Mouse (Mus musculus) heart, adult 2 months (tissue): Measurements from ENCODE around the gene Cntnap1. TPM values are rescaled to one million over a fixed set of nuclear protein-coding genes. Genes with fewer than 3 reads are reported as not detected.
A peak's percentile ranks its signal among the peaks of the same experiment; 100 is the strongest.

Experiments
- DNase-seq, 2 experiments: peaks; one replicate each; pipeline ENCODE4 v3.0.0; 2021
- H3K27ac ChIP-seq: fragments of 200-600 bp; 2 replicates; pipeline ENCODE4 v1.8.1; 2022
- H3K27me3 ChIP-seq: fragments of 200-500 bp; 2 replicates; pipeline ENCODE4 v1.6.1; 2012; ENCODE audit warnings: mild to moderate bottlenecking, low read length, inconsistent platforms, mixed read lengths; ENCODE audit not compliant: control insufficient read depth, insufficient read depth
- H3K36me3 ChIP-seq: fragments of 200-500 bp; 2 replicates; pipeline ENCODE4 v1.6.1; 2012; ENCODE audit warnings: low read length, inconsistent platforms; ENCODE audit not compliant: control insufficient read depth, insufficient read depth
- H3K4me1 ChIP-seq: fragments of 200-500 bp; 2 replicates; pipeline ENCODE4 v1.6.1; 2011; ENCODE audit warnings: low read length; ENCODE audit not compliant: control insufficient read depth, insufficient read depth
- H3K4me3 ChIP-seq: fragments of 200-600 bp; 2 replicates; pipeline ENCODE4 v1.8.1; 2022
- H3K79me2 ChIP-seq: fragments of 200-500 bp; replicated peaks from 2 replicates; pipeline ENCODE4 v1.6.1; 2012; ENCODE audit warnings: mild to moderate bottlenecking, inconsistent platforms, low read length, moderate library complexity, mixed read lengths; ENCODE audit not compliant: control insufficient read depth, insufficient read depth
- H3K9ac ChIP-seq: fragments of 200-500 bp; 2 replicates; pipeline ENCODE4 v1.6.1; 2012; ENCODE audit warnings: low read depth, mild to moderate bottlenecking, control low read depth, inconsistent platforms, low read length, mixed read lengths
- CTCF ChIP-seq: fragments of 200-600 bp; IDR thresholded peaks from 2 replicates; pipeline ENCODE4 v1.8.1; 2022; ENCODE audit warnings: antibody characterized with exemption, mild to moderate bottlenecking, moderate library complexity
- EP300 ChIP-seq: fragments of 200-500 bp; IDR thresholded peaks from 2 replicates; pipeline ENCODE4 v1.6.1; 2011; ENCODE audit warnings: low read depth, low read length, control low read depth; ENCODE audit not compliant: insufficient read depth
- POLR2A ChIP-seq: fragments of 200-500 bp; IDR thresholded peaks from 2 replicates; pipeline ENCODE4 v1.6.1; 2011; ENCODE audit warnings: mild to moderate bottlenecking, low read depth, low read length, control low read depth; ENCODE audit not compliant: insufficient read depth
- WGBS: fragments of 180-500 bp; shearing (Covaris S2); methylation state at CpG from one replicate; pipeline ENCODE4 v1.1.7; 2018; 5-methylcytosine and 5-hydroxymethylcytosine counted together
- intact Hi-C: fragments of 180-260 bp; cut with DNase I; formaldehyde crosslinking; loops from one replicate; pipeline ENCODE4 v1.15.1; 2025
- polyA plus RNA-seq: library from polyadenylated mRNA; depleted of rRNA; stranded (reverse); fragments of >200 nt; gene quantifications from 2 replicates; pipeline ENCODE4 v1.2.3, GENCODE M21; 2012
- total RNA-seq, 2 experiments: library from RNA; stranded (reverse); gene quantifications; 2 replicates each; pipeline ENCODE4 v1.2.3; 2021

Gene Cntnap1
- total and polyA plus RNA-seq, 3 experiments, result 1.3 to 3.1 (median 1.5) TPM

DNA sequence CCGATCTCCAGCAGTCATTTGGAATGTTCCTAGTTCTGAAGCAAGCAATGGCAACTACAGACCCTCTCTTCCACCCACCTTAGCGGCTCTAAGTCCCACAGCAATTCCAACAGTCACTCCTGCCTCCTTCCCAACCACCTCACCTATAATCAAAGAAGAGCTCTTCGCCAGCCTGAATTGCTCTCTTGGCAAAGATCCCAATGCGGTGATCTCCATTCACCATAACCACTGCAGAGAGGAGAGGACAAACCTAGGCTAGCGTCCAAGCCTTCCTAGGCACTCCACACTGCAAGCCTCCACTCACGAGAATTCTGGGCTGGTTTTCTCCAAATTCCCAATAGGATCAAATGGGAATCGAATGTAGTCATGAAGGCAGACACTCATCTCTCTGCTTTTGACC lies 22.8 kb downstream of the Cntnap1 start:
- no peaks in the 10 kb centered on the region for H3K79me2 ChIP-seq
- intact Hi-C loops, result no loop called here
- H3K27me3 ChIP-seq, result no peaks in the 10 kb centered on the region
- H3K9ac ChIP-seq, result no peak overlapping the region
- H3K4me1 ChIP-seq, result peaks cover 7% of the 10 kb centered on the region
- no peaks in the 10 kb centered on the region; the same call in 1 of the 2 replicates for H3K36me3 ChIP-seq
- no peak overlapping the region for H3K27ac ChIP-seq
- no peak overlapping the region for H3K4me3 ChIP-seq
- DNase-seq, result no peak
- 83% methylated on average over 7 of the region's 7 CpGs for WGBS
- TF ChIP-seq CTCF (no peak), EP300 (no peak), POLR2A (no peak)

DNA sequence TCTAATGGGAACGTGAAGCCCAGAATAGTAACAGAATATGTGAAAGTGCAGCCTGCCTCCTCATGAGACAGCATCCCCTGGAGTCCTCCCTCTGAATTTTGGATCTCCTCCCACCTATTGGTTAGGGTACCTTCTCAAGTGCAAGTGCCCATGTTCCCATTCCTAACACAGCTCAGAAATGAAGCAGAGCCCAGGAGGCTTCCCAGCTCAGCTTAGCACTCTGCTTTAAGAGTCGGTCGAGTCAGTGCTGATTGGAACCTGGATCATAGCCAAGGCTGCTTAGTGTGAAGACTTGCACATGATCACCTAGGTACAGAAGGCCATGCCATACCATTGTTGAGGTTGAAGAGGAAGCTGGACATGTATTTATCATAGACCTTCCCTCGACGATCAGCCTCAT lies 23.8 kb downstream of the Cntnap1 start:
- Histone ChIP-seq H3K27me3 (no peaks in the 10 kb centered on the region), H3K4me1 (peaks cover 7% of the 10 kb centered on the region), H3K4me3 (no peak overlapping the region), H3K27ac (no peak overlapping the region), H3K79me2 (no peaks in the 10 kb centered on the region), H3K9ac (no peak overlapping the region), H3K36me3 (no peaks in the 10 kb centered on the region; the same call in 1 of the 2 replicates)
- no peak for TF ChIP-seq EP300
- no peak for DNase-seq
- 24% methylated on average over 5 of the region's 5 CpGs for WGBS
- intact Hi-C loops, result no loop called here

DNA sequence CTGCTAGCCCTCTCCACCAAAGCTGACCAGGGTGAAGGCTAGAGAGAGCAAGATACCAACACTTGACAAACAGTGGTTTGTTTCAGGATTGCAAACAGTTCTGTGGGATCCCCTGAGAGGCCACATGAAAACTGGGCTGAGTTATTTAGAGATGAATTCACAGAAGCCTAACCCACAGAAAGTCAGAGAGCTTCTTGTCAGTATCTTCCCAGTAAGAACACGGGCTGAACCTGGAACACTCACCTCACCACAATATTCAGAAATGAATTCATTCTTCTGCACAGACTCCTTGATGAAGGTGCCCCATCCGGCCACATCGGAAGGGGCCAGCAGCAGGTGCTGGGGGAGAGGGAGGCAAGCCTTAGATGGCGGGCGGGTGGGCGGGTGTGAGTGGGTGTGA lies 24.3 kb downstream of the Cntnap1 start:
- Histone ChIP-seq H3K9ac (no peak overlapping the region), H3K36me3 (no peaks in the 10 kb centered on the region; the same call in 1 of the 2 replicates), H3K79me2 (no peaks in the 10 kb centered on the region), H3K4me3 (no peak overlapping the region), H3K27ac (no peak overlapping the region), H3K27me3 (no peaks in the 10 kb centered on the region), H3K4me1 (peaks cover 7% of the 10 kb centered on the region)
- WGBS, result 53% methylated on average over 6 of the region's 6 CpGs
- intact Hi-C loops, result no loop called here
- no peak for DNase-seq
- TF ChIP-seq EP300, result no peak
- TF ChIP-seq POLR2A, result no peak
- TF ChIP-seq CTCF, result no peak

DNA sequence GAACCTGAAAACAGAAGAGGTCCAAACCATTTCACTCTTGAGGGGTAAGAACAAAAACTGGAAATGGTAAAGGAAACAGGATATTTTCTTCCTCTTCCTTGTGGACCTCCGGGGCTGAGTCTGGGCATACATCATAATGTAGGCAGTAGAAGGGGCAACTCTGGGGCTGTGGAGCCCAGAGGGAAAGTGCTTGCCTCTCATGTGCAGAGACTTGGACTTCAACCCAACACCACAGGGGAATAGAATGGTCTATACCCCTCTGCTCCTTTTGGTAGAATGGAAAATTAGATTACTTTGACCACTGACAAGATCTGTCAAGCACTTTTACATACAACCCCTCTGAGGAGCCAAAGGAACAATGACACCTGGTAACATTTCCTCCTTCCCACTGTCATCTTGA lies 24.8 kb downstream of the Cntnap1 start:
- Histone ChIP-seq H3K9ac (no peak overlapping the region), H3K4me3 (no peak overlapping the region), H3K4me1 (peaks cover 7% of the 10 kb centered on the region), H3K27me3 (no peaks in the 10 kb centered on the region), H3K27ac (peak overlapping the region; percentile 12; the same call in 1 of the 2 replicates), H3K79me2 (no peaks in the 10 kb centered on the region), H3K36me3 (no peaks in the 10 kb centered on the region; the same call in 1 of the 2 replicates)
- intact Hi-C loops, result no loop called here
- WGBS, result 30% methylated on average over 1 of the region's 1 CpGs
- no peak for DNase-seq
- TF ChIP-seq EP300 (no peak), CTCF (no peak)

DNA sequence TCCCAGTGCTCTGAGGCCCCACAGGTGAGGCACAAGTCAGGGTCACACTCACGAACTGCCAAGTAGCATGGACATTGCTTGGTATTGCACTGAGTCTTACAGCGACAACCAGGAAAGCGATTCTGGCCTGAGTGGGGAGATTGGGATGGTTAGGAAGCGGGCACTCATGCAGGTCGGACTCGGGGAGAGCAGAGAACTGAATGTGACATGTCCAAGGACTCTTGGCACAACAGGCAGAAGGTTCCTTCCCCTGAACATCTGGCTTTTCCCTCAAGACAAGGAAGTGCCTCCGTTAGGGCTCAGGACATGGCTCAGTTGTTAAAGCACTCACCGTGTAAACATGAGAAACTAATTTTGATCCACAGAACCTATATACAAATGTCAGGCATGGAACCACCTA lies 25.2 kb downstream of the Cntnap1 start:
- TF ChIP-seq POLR2A (no peak), CTCF (no peak), EP300 (no peak)
- H3K9ac ChIP-seq, result no peak overlapping the region
- peaks cover 7% of the 10 kb centered on the region for H3K4me1 ChIP-seq
- intact Hi-C loops, result no loop called here
- no peaks in the 10 kb centered on the region; the same call in 1 of the 2 replicates for H3K36me3 ChIP-seq
- no peaks in the 10 kb centered on the region for H3K79me2 ChIP-seq
- H3K4me3 ChIP-seq, result no peak overlapping the region
- no peak for DNase-seq
- WGBS, result 57% methylated on average over 8 of the region's 8 CpGs
- H3K27me3 ChIP-seq, result no peaks in the 10 kb centered on the region
- peak overlapping the region; percentile 12; the same call in 1 of the 2 replicates for H3K27ac ChIP-seq

DNA sequence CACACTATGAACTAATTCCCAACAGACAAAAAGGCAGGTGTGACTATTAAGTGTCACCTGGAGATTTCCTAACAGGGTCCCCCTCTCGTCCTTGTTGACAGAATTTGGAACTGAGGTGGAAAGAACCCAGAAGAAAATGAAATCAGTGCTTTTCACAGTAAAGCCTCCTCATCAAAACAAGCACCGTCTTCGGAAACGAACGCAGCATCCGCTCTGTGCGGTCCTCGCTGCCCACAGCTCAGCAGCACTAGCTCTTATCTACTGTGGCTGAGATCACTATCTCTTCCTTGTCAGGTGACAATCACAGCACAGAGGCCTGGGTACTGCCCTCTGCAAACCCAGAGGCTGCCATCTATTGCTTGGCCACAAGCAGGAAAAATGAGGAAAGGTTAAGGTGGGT lies 25.9 kb downstream of the Cntnap1 start:
- TF ChIP-seq CTCF (no peak), POLR2A (no peak), EP300 (no peak)
- H3K9ac ChIP-seq, result no peak overlapping the region
- H3K36me3 ChIP-seq, result no peaks in the 10 kb centered on the region; the same call in 1 of the 2 replicates
- intact Hi-C loops, result no loop called here
- no peaks in the 10 kb centered on the region for H3K27me3 ChIP-seq
- no peak for DNase-seq
- H3K79me2 ChIP-seq, result no peaks in the 10 kb centered on the region
- no peak overlapping the region for H3K27ac ChIP-seq
- peaks cover 7% of the 10 kb centered on the region for H3K4me1 ChIP-seq
- no peak overlapping the region for H3K4me3 ChIP-seq
- 86% methylated on average over 8 of the region's 8 CpGs for WGBS
